Mouse (Mus musculus): ENCODE data around the gene Ddx25. TPM values are rescaled to one million over a fixed set of nuclear protein-coding genes. Genes with fewer than 3 reads are reported as not detected.

Ddx25 gene
- total RNA-seq, 2 experiments from 2014 or later: not detected

DNA sequence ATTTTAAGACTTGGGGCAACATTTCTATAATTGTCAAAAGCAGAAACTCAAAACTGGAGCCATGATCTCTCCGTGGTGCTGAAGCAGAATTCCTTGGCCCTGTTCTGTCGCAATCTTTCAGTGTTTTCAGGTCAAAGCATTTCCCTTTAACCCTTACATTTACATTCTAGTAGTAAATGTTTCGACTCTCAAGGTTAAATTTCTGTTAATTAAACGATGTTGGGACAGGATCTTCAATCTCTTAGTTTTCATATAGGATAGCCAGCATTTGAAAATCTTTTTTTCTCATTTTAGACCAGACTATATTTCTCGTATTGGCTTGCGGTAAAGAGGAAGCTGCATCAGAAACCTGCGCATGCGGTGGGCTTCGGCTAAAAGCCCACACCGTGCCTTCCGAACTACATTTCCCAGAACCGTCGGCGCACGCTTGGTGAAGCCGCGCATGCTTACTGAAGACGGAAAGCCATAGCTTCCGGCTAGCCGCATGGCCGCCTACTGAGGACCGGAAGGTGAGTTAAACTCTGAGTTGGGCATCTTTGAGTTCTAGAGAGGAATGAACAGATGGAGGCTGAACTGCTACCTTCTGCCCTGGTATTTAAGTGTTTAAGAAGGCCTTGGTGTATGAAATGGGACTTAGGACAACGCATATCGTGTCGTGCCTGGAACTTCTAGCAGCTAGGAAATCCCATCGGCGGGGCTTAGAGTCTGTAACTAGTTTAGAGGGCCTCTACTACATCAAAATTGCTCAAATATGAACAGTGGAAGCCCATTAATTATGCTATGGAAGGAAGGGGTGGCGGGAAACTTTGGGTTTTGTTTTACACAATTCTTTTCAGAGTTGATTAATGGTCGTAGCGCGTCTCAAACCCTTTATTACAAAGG lies 922 bp upstream of the Ddx25 start:
- DNase-seq: peak; percentile 80
- Histone ChIP-seq H3K27ac (peak overlapping the region; percentile 82), H3K4me3 (peak overlapping the region; percentile 89)
- TF ChIP-seq CTCF (IDR thresholded peaks at IDR 0.05): no peak
- intact Hi-C loops (cut with DNase I): loop anchor here (10.0 kb wide), 1 partner anchor 604 kb away; no protein-coding TSS in a partner anchor

DNA sequence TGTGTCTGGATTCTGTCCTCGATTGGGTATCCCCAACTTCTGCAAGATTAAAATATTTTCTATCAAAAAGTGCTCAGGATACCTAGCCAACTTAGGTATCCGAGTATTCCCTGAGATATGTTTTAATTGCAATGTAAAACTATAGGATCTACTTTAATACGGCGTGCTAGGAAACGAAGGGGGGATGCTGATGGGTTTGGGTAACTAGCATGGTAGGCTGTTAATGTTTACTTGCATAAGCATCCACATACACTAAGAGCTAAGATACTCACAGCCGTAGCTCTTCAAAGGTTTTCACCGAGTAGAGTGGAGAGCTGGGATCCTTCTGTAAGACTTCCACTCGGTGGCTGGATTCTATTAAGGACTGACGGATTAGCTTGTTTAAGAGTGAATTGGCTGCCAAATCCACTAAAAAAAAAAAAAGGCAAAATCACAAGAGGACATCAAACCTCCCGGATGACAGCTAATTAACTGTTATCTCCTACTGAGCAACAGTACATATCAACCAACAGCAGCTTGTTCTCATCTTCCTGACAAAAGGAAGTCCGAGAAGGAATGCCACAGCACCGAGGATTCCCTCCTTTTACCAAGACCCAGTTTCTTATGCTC lies 1.7 kb downstream of the Ddx25 start:
- no peak overlapping the region for H3K4me3 ChIP-seq
- no peak for TF ChIP-seq CTCF (IDR thresholded peaks at IDR 0.05)

DNA sequence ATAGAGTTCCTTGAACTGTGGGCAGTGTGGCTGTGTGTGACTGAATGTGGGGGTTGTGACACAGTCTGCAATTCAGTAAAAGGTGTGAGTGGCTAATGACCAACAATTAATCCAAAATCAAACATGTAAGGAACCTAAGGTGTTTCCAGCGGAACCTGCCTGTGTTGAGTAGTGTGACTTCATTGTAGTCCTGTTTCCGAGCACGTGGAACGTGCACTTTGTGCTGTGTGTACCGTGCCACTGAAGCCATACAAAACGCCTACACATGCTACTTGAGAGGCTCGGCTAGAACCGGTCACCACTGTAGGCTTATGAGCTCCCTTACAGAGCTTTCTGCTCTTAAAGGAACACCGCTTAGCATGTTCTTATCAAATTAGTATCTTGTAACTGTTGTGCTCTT lies 9.9 kb downstream of the Ddx25 start:
- TF ChIP-seq CTCF (IDR thresholded peaks at IDR 0.05): no peak
- Histone ChIP-seq H3K27ac (no peak overlapping the region), H3K4me3 (no peak overlapping the region)
- intact Hi-C loops (cut with DNase I): no loop called here
- DNase-seq: no peak

More for the DNA sequence above, 1.7 kb downstream of the Ddx25 start:
- intact Hi-C loops (cut with DNase I): loop anchor here (10.0 kb wide), 1 partner anchor 602 kb away; no protein-coding TSS in a partner anchor
- DNase-seq: no peak
- no peak overlapping the region for H3K27ac ChIP-seq

DNA sequence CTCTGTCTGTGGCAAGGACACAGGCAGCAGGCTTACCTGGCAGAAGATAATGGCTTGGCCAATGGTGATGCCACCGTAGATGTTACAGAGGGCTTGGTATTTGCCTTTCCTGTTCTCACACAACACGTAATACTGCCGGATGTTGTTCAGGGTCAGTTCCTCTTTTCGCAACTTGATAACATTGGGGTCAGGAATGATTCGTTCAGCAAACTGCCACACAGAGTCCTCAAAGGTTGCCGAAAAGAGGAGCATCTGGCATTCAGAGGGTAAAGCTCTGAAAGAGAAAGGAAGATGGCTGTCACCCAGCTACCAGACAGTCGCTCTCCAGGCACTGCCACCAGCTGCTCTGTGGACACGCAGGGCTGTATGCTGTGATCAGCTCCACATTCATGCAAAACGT lies 11.6 kb downstream of the Ddx25 start:
- no peak overlapping the region for H3K27ac ChIP-seq
- no peak for DNase-seq
- no peak for TF ChIP-seq CTCF (IDR thresholded peaks at IDR 0.05)
- intact Hi-C loops (cut with DNase I): no loop called here
- H3K4me3 ChIP-seq: no peak overlapping the region

DNA sequence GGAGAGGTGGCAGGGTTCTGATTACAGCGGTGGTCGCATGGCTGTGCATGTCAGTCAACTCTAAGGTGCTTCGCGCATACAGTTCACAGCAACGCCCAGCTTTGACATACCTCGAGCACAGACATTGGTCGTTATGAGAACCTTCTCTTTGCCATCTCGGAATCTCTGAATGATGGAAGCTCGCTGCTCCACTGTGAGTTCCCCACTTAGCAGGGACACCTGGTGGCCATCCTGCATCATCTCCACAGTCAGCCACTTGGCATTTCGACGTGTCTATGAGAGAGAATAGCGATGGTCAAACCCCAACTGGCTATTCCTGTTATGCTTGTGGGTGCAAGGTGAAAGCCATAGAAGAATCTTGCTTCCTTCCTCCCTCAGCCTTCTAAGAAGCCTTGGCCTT lies 12.6 kb downstream of the Ddx25 start:
- TF ChIP-seq CTCF (IDR thresholded peaks at IDR 0.05): no peak
- no peak overlapping the region for H3K27ac ChIP-seq
- no peak overlapping the region for H3K4me3 ChIP-seq
- intact Hi-C loops (cut with DNase I): no loop called here
- DNase-seq: no peak

DNA sequence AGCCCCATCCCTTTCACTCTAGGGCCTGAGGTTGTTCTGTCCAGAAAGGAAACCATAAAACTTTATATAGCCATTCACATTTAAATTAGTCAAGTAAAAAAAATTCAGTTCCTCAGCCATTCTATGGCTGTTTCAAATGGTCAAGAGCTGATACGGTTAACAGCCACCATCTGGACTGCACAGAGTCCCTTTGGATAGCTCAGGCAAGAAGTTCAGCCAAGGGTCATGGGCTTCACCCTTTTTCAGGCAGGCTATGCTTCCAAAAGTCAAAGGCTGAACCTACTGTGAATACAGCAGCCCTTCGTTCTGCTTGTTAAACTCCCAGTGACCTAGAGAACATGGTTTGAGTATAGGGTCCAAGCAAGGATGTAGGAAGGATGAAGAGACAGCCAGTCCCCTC lies 13.7 kb downstream of the Ddx25 start:
- intact Hi-C loops (cut with DNase I): no loop called here
- no peak overlapping the region for H3K4me3 ChIP-seq
- H3K27ac ChIP-seq: no peak overlapping the region
- peak; percentile 55 for DNase-seq
- TF ChIP-seq CTCF (IDR thresholded peaks at IDR 0.05): no peak

DNA sequence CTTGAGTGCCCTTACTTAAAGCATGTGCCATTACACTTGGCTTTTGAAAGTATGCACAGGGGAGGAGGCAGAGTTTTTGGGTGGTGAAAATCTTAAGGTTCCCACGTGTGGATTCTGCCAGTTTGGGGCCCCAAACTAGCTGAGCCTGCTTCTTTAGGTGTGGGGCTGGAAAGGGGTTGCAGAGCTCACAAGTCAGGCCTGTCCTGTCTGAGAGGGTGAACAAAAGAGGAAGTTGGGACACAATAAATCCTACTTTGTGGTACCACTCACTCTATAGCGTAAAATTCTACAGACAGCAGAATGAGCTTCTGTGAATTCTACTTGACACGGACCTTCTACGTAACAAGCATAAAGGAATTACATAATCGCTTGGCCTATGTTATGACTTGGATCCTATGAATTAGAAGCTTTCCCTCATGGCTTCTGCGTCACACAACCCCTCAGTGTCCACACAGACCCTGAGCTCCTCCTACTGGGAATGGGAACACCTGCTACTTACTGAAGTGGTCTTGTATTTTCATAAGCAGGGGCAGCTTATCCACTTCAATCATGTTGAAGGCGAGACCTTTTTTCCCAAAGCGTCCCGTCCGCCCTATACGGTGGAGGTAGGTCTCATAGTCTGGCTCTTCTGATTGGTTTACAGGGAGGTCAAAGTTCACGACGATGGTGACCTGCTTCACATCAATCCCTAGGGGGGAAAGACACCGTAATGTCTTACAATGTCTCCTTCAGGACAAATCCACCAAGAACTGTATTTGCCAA lies 15.0 kb downstream of the Ddx25 start:
- DNase-seq: no peak
- Histone ChIP-seq H3K27ac (no peak overlapping the region), H3K4me3 (no peak overlapping the region)
- TF ChIP-seq CTCF (IDR thresholded peaks at IDR 0.05): no peak
- intact Hi-C loops (cut with DNase I): no loop called here

DNA sequence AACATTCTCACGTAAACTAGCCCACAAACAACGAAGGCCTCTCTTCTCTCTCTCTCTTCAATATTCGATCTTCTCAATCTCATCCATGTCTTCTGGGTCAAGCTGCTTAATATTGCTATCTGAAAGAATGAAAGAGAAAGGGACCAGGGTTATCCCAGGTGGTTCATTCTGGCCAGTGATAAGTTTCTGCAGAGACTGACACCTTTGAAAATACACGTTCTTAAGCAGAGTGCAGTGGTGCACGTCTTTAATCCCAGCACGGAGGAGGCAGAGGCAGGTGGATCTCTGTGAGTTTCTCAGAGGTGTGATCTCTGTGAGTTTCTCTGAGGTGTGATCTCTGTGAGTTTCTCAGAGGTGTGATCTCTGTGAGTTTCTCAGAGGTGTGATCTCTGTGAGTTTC lies 16.4 kb downstream of the Ddx25 start:
- intact Hi-C loops (cut with DNase I): no loop called here
- Histone ChIP-seq H3K4me3 (no peak overlapping the region), H3K27ac (no peak overlapping the region)
- no peak for TF ChIP-seq CTCF (IDR thresholded peaks at IDR 0.05)
- DNase-seq: no peak

DNA sequence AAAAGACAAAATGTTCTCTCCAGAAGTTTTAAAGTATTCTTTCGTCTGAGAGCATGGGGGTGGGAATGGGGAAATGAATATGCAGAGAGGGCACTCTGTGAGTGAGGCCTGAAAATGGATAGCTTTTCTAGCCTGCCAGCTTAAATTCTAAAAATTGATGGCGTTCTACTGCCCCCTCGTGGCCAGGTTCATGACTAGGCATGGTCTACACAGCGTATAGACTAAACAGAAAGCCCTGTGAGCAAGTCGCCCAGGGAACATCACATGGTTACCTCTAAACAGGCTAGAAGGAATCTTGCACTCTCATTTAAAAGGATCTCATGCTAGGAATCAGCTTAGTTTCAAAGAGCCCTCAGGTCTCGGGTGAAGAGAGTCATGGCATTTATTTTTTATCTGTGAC lies 16.8 kb downstream of the Ddx25 start:
- intact Hi-C loops (cut with DNase I): no loop called here
- peak; percentile 80 for DNase-seq
- no peak overlapping the region for H3K4me3 ChIP-seq
- peak; percentile 87 for TF ChIP-seq CTCF (IDR thresholded peaks at IDR 0.05)
- H3K27ac ChIP-seq: no peak overlapping the region

DNA sequence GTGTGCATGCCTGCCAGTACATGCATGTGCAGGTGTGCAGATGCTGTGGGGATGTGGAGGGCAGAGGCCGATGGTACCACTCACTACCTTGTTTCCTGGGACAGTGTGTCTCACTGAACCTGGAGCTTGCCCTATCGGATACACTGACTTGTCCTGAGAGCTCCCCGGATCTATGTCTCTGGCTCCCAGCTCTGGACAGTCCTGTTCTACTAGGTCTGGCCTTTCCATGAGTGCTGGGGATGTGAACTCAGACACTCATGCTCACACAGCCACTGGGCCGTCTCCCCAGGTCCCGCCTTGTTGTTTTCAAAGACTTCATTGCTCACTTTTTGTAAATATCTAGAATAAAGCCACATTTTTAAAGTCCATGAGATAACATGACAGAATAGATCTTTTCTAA lies 17.3 kb downstream of the Ddx25 start:
- DNase-seq: no peak
- TF ChIP-seq CTCF (IDR thresholded peaks at IDR 0.05): no peak
- Histone ChIP-seq H3K27ac (no peak overlapping the region), H3K4me3 (no peak overlapping the region)
- intact Hi-C loops (cut with DNase I): no loop called here

DNA sequence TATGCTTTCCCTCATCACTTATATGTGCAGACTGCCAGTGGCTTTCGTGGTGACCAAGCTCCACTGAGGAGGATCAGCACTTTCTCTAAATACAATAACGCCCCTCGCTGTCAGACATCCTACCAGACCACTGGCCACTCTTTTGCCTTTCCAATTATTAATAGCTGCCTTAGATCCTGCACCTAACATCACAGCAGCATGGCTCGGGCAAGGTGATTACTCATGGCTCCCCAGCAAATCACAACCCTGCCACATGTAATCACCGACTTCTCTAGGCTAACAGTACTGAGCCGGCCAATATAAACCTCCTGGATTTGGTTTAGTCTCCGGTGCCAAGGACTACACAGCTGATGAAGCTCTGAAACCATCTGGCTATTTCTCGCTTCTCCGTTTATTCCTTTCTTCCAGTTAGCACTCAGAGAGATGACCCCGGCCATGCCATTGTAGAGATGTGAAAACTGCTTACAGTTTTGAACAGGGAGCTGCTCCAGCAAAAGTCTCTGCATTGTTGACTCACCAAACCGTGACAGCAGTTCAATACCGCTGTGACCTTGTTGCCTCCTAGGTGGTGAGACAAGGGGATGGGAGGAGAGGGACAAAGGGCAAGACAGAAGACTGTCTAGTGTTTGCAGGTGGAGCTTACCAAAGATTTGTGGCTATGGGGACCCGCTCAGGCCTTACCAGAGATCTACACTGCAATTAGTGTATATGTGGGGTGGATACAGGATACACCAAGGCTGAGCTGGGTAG lies 19.2 kb downstream of the Ddx25 start:
- DNase-seq: no peak
- Histone ChIP-seq H3K4me3 (no peak overlapping the region), H3K27ac (no peak overlapping the region)
- intact Hi-C loops (cut with DNase I): no loop called here
- no peak for TF ChIP-seq CTCF (IDR thresholded peaks at IDR 0.05)

DNA sequence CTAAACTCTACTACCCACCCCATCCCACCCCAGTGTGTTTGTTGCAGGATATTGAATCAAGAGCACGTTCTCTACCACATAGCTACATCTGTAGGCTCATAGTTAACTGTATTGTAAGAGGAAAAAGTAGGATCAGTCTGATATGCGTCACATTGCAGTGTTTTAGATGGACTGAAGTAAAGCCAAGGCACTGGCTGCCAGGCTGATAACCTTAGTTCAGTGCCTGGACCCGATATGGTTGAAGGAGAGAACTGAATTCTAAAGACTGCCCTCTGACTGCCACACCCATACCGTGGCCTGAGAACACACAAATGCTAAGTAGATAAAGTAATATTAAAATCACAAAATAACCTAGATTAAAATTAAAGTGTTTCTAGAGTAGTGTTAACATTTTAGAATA lies 22.5 kb downstream of the Ddx25 start:
- TF ChIP-seq CTCF (IDR thresholded peaks at IDR 0.05): no peak
- no peak for DNase-seq
- no peak overlapping the region for H3K27ac ChIP-seq
- no peak overlapping the region for H3K4me3 ChIP-seq
- intact Hi-C loops (cut with DNase I): loop anchor here (1.0 kb wide), 1 partner anchor 254 kb away; no protein-coding TSS in a partner anchor

Data from gastrocnemius, adult 2 months (tissue).